Mouse (Mus musculus) left cerebral cortex, postnatal 10 days (tissue): ENCODE data around the gene Kcnk5. TPM values are rescaled to one million over a fixed set of nuclear protein-coding genes. Genes with fewer than 3 reads are reported as not detected.

Experiments used
- DNase-seq, 2 experiments: peaks; one replicate each; pipeline ENCODE4 v3.0.0; 2021 to 2022; ENCODE audit warnings: low spot score in 2 of 2, mixed read lengths in 1 of 2; ENCODE audit errors: extremely low spot score in 1 of 2
- intact Hi-C: fragments of 180-260 bp; cut with DNase I; formaldehyde crosslinking; loops from one replicate; pipeline ENCODE4 v1.15.1; 2025
- total RNA-seq, 2 experiments: library from RNA; stranded (reverse); gene quantifications; 2 replicates each; pipeline ENCODE4 v1.2.3; 2021

The Kcnk5 gene
- total RNA-seq, 2 experiments from 2014 or later: 0.34 to 0.36 TPM

DNA sequence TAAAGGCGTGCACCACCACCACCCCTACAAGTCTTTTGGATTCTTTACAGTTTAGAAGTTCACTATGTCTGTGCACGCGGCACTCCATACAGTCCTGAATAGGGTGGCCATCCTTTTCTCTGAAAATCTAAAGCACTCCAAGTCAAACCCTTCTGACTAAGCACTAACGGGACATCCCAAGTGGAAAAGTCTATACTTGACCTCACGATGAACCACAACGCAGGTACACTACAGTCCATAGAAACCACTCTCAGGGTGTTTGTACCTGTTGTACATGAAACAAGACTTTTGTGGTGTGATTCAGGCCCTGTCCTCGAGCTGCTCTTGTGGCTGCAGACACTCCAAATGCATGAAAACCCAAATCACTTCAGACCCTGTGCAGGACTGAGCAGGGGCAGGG, 6.5 kb downstream of the Kcnk5 start:
- no peak for DNase-seq
- intact Hi-C loops: loop anchor here (10.0 kb wide), 1 partner anchor 90 kb away; the partner anchor contains the start of gene Kcnk16

DNA sequence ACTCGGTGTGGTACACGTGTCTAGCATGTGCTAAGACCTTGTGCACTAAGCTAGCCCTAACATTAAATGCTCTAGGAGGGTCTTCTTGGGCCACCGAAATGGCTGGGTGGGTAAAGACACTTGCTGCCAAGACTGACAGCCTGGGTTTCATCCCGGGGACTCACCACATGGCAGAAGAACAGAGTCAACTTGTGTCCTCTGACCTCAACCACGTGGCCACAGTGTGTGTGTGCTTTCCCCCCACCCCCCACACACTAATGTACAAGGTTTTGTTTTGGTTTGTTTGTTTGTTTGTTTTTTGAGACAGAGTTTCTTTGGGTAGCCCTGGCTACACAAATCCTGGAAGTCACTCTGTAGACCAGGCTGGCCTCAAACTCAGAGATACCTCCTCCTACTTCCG, 6.9 kb downstream of the Kcnk5 start:
- DNase-seq: no peak
- intact Hi-C loops: loop anchor here (10.0 kb wide), 1 partner anchor 90 kb away; the partner anchor contains the start of gene Kcnk16

DNA sequence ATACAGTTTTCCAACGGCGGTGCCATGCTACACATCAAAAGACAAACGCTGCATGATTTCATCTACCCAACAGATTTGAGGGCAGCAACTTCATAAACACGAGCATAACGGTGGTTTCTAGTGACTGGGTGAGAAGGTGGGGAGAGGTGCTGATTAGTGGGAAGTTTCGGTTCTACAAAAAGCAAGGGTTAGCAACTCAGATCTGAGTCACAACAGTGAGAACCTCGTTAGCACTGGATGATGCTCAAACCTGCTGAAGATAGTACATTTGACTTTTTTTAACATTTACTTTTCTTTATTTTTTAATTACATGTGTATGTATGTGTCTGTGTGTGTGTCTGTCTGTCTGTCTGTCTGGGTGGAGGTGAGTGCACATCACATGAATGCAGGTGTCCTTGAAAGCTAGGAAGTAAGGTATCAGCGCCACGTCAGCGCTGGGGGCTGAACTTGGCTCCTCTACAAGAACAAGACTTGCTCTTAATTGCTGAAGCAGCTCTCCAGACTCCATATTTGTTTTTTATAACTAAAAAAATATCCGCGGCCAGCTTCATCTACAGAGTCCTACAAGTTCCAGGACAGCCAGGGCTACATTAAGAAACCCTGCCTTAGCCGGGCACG, 7.6 kb downstream of the Kcnk5 start:
- intact Hi-C loops: loop anchor here (10.0 kb wide), 1 partner anchor 91 kb away; the partner anchor contains the start of gene Kcnk16
- no peak for DNase-seq

DNA sequence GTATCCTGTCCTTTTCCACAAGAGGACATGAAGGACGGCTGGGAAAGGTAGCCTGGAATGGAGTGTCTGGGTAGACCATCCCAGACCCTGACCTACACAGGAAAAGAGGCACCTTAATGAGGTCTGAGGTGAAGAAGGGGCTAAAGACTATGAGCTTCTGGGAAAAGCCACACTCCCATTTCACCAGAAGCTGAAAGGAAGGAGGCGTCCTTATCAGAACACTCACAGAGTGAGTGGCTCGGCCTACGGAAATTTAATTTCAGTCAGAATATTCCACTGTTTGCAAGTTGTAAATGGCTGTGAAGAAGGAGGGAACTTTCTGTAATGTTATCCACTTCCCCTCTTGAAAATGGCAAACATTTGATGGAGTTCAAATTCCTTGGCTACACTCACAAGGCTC, 8.7 kb downstream of the Kcnk5 start:
- intact Hi-C loops: loop anchor here (10.0 kb wide), 1 partner anchor 92 kb away; the partner anchor contains the start of gene Kcnk16
- DNase-seq: no peak

DNA sequence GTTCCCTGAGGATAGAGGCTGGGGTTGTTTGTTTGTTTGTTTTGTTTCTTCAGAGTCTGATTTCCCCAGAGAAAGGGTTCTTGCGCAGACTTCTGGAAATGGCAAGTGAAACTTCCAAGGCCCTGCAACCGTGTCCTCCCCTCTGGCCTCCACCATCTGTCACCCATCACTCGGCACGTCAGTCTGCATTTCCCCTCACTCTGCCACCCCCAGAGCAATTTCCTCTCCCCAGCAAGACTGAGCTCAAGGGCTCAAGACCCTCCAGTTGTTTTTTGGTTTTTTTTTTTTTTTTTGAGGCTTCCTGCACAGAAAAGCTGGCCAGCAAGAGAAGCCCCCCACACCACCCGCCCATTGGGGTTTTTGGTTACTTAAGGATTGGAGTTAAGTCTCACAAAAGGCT, 9.1 kb downstream of the Kcnk5 start:
- intact Hi-C loops: loop anchor here (10.0 kb wide), 1 partner anchor 92 kb away; the partner anchor contains the start of gene Kcnk16
- DNase-seq: no peak

DNA sequence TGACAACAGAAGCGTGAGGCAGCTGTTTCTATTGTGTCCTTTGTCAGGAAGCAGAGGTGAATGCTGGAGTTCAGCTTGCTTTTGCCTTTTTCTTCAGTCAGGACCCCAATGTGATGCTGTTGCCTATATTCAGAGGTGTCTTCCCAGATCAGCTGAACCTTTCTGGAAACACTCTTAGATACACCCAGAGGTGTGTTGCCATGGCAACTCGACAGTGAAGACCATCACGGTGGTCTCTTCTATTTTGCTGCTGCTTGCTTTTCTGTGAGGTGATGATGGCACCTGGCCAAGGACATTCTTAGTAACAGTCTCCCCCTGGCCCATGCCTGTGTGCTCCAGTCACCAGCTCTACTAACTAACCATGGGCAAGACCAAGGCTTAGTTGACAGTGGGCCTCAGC, 9.8 kb downstream of the Kcnk5 start:
- intact Hi-C loops: loop anchor here (10.0 kb wide), 1 partner anchor 93 kb away; the partner anchor contains the start of gene Kcnk16
- no peak for DNase-seq

DNA sequence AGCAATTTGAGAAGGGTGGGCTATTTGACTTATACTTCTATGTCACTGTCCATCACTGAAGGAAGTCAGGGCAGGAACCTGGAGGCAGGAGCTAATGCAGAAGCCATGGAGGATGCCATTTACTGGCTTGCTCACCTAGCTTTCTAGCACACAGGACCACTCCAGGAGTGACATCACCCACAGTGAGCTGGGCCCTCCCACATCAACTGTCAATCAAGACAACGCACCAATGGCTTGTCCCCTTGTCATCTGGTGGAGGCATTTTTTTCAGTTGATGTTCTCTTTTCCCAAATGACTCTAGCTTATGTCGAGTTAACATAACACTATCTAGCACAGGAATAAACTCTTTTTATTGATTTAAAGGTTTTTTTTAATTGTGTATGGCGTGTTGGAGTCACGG, 12.4 kb downstream of the Kcnk5 start:
- no peak for DNase-seq
- intact Hi-C loops: no loop called here

DNA sequence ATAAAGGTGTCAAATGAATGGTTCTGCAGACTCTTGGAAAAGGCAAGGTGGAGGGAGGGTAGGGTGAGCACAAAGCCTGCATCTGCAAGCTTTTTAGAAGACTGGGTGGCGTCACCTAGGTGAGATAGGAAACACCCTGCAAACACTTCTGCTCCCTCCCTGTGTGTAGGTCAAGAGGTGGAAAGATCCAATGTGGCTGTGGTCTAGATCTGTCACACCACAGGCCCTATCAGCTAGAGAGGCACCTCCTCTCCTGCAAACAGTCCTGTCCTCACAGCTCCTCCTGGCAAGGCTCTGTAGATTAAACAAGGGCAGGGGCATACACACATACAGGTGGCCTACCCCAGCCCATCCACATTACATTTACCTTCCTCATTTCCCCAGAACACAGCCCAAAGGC, 13.1 kb downstream of the Kcnk5 start:
- DNase-seq: no peak
- intact Hi-C loops: no loop called here

DNA sequence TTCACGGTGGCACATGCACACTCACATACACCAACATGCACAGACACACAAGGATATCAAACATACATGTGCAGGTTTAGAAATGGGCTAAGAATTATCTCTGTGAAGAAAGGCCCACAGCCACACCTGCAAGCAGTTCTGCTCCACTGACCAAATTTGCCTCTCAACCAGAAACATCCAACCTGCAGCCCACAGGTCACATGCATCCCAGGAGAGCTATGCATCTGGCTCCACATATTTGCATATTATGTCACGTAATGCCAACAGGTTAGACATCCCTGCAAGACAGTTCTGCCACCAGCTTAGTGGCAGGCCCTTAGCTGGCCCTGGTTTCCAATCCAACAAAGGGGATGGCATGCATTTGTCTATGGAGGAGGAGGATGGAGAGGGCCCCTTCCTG, 13.6 kb downstream of the Kcnk5 start:
- DNase-seq: no peak
- intact Hi-C loops: no loop called here

DNA sequence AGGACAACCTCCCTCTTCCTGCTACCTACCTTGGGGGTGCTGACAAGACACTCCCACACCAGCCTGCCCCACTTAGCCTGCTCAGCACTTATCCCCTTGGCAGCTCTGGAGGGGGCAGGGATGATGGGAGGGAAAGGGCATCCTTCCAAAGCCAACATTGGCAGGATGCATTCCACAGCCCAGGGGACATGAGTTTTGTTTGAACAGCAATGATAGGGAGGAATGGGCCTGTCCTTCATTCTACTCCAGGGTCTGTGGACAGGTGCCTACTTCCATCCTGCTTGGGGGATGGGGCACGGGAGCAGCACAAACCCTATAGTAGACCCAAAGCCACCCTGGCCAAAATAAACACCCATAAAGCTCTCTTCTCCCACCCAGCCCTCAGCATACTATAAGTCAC, 16.2 kb downstream of the Kcnk5 start:
- DNase-seq: peak in 1 of 2 experiments; percentile 38
- intact Hi-C loops: no loop called here

DNA sequence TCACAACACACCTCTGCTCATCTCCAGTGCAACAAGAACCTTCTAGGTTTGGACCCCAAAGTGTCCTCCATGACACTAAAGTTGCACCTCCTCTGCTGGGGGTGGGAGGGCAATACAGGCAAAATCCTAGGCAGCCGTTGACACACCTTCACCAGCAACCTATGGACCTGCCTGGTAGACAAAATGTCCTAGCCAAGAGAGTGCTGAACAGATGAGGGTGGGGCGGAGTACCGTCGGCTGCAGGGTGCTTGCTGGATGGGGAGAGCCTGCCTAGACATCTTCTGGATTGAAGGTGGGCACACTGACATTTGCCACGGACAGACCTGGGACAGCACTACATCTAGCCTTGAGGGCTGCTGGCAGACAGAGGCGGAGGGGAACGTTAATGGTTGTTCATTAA, 17.2 kb downstream of the Kcnk5 start:
- no peak for DNase-seq
- intact Hi-C loops: no loop called here

DNA sequence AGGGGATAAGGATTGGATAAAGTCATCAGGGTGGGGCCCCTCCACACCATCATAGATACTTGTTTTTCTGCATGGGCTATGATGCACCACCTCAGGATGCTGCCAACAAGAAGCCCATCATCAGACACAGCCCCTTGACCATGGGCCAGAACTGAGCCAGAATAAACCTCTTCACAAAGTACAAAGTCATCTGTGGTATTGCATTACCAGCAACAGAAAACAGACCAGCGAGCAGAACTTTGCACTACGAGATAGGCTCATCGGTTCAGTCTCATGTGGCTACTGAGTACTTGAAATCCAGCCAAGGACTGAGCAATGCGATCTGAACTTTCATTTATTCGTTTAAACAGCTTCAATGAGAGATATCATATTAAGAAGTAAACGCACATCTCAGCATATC, 18.9 kb downstream of the Kcnk5 start:
- DNase-seq: no peak
- intact Hi-C loops: loop anchor here (2.0 kb wide), 1 partner anchor 16 kb away; no protein-coding TSS in a partner anchor

DNA sequence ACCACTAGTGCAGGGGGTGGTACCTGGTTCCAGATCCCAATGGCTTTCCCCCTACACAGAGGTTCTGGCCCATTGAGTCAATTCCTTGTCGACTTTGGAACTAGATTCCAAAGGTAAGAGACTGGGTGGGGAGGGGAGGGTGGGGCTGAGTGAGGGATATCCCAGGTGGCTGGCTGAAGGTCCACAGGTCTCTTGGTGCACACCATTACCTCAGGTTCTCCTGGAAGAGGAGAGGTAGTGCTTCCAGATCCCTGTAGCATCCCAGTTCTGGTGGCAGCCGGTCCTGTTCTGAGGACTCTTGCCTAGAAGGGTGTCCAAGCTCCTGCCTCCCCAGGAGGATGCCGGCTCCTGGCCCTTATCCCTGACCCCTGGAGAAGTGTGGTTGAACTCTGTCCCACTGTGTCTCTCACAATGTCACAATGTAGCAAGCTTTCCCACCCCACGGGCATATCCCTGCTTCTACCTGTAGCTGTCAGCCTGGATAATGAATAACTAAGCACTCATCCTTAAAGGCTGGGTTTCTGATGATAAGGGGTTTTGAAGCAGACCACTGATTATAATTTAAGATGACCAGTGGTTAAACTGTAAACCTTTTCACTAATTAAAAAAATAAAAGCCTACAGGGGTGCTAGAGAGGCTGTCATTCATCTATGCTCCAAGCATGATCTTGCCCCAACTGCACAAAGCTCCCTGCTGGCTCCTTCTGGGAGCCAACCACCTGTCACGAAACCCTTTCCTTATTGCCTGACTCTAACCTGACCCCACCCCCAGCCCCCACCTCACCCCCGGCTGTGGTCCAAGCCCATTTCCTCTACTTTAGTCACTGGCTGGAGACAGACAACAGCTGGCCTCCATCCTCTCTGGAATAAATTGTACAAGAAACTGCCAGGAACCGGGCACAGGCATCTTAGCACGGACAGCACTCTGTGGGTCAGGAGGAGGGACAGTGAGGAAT, 22.6 kb downstream of the Kcnk5 start:
- DNase-seq: no peak
- intact Hi-C loops: loop anchor here (10.0 kb wide), 1 partner anchor 76 kb away; no protein-coding TSS in a partner anchor

DNA sequence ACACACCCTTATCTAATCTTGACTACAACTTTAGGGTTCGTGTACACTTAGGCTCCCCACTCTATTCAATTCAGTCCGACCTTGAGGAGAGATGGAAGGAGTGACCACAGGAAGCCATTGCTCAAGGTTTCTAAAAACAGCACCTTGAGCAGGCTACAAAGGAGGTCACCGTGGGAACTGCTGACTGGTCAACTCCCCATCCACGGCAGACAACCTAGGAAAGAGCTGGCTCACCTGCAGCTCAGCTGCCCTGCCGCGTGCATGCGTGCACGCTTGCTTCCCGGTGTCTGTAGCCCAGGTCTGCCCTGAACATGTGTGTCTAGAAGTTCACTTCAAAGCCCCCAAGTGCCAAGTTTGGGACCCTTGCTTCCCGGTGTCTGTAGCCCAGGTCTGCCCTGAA, 24.0 kb downstream of the Kcnk5 start:
- intact Hi-C loops: loop anchor here (10.0 kb wide), 1 partner anchor 77 kb away; no protein-coding TSS in a partner anchor

DNA sequence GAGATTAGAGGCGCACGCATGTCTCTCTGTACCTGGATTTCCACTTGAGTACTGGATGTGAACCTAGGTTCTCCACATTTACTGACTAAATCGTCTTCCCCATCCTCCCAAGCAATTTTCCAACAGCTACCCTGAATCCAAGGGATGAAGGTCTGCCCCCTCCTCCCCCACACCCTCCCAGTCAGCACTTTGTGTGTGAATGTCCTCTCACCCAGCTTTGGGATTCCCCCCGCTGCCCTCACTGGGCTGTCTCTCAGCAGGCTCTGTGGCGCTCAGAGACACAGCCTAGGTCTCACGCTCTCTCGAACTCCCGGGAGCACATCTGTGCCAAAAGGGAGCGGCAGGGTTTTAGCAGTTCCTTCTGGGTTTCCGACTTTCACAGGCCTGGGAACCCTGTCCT, 25.9 kb downstream of the Kcnk5 start:
- no peak for DNase-seq
- intact Hi-C loops: loop anchor here (10.0 kb wide), 1 partner anchor 79 kb away; no protein-coding TSS in a partner anchor

More for the DNA sequence above, 24.0 kb downstream of the Kcnk5 start:
- no peak for DNase-seq

DNA sequence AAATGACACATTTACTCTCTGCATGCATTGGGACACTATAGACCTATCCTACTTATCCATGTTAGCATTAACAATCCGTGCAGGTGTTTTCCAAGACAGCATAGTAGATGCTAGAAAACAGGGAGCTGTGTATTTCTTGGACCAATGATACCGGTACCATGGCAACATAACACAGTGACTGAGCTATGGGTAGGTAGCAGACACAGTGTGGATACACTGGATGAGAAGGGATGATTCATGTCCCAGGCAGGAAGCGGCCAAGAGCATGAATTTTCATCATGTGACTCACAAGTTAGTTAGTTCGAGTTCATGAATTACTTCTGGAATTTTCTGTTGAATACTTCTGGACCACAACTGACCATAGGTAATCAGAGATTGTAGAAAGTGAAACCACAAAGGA, 26.7 kb downstream of the Kcnk5 start:
- DNase-seq: no peak
- intact Hi-C loops: loop anchor here (5.0 to 10.0 kb wide), 2 partner anchors 37 to 80 kb away; no protein-coding TSS in a partner anchor

DNA sequence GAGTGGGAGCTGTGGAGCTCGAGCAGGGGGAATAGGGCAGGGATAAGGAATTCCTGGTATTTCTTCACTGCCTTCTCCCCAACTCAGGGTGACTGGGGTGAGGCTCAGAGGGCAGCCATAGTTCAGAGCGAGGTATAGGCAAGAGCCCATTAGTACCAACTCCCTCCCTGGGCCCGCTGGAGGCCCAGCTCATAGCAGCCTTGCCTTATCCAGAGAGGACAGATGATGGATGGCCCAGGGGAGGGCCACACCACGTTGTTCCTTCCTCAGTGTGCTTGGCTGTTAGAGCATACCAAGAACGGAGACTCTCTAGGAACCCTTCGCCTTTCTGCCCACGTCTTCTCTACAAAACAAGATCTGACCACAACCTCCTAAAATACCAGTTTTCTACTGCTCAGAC, 27.4 kb downstream of the Kcnk5 start:
- no peak for DNase-seq

DNA sequence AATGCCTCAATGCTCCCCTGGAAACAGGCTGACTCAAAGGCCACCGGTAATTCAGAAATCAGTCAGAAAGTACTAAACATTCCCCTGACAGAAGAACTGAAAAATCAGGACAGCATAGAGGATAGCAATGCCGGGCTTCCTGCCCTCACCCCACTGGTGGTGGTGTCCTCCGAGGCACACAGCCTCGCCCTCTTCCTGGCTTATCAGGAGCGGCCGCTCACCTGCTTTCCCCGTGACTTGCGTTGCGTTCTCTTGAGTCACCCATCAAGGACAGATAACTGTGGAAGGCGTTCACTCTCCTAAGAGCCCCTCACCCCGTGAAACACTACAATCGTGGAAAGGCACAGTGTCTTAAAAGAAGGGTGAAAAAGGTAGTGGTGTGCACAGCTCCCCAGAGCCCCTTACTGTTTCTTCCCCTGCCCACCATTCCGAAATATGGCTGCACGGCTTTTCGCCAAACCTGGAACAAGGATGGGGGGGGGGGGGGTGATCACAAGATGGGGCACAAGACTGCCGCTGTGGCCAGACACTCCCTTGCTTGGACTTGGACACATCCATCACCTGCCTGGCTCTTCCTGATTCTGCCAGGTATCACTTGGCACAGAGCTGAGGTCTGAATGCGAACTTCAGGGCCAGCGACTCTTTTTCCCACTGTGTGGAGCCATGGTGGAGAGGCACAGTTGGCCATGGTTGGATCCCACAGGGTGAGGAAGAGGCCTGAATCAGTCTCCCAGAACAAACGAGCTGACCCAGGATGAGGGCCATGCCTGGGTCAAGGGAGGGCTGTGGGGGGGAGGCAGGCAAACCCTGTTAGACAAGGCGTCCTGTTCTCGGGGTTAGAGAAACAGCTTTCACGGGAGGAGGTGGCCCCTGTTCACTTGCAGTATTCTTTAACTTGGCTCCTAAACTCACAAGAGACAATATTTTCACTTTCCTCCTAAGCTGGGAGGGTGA, 32.2 kb downstream of the Kcnk5 start:
- intact Hi-C loops: loop anchor here (5.0 to 10.0 kb wide), 2 partner anchors 43 to 85 kb away; no protein-coding TSS in a partner anchor
- DNase-seq: no peak

More for the DNA sequence above, 27.4 kb downstream of the Kcnk5 start:
- intact Hi-C loops: loop anchor here (5.0 to 10.0 kb wide), 2 partner anchors 38 to 81 kb away; no protein-coding TSS in a partner anchor
